ENCODE assay signal across 8 mouse cellular contexts in the genomic region with DNA sequence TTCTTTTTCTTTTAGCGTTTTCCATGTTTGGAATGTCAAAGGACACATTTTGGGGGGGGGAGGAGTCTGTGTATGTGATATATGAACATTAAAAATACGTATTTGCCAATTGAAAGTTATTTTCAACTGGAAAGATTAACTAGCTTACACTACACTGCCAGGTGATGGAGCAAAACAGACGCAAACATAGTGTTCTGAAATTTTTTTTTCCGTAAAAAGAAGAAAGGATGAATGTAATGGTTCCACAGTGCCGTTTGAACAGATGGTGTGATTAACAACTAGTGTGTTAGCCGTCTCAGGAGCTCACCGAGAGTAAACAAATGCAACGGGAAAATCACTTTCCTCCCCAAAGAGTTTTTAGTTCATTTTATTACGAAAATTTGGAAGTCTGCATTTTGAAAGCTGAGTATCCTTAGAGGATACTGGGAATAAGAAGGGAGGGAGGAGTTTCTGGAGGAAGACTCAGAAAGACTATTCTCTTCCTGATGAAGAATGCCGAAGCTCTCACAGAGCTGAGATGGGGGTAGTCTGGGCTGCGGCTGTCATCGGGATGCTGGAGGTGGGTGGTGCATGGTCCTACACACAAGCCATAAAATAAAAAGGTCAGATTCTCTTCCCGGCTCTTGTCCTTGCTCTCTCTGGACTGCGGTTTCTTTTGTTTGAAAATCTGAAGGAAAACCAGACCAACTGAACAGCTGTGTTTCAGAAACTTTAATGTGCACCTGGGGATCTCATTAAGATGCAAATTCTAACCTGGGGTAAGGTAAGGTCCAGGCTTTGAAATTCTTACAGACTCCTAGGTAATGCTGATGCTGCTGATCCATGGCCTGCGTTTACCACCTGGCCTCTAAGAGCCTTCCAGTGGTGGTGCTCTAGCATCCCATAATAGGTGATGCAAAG.
DNase-seq lines count a peak whose midpoint lies in the region; ATAC-seq and TF ChIP-seq lines count a peak whose summit lies in the region.

No protein-coding gene starts in this region.

- peak in 1 of 2 experiments; percentile 11 for DNase-seq in cerebellum, adult 2 months
- DNase-seq in cerebellum, postnatal 4 days (ENCODE audit: low spot score in 2 of 2): no peak
- DNase-seq in gastrocnemius, adult 8-10 months (ENCODE audit: low spot score in 2 of 2): no peak
- DNase-seq in c-Kit-positive CD71-positive TER-119-positive erythroid progenitor cells, embryonic 14.5 days (ENCODE audit: low spot score): no peak

- WGBS in cerebellum, adult 2 months: 8% methylated on average over 15 of the region's 15 CpGs
- WGBS in forebrain, embryonic 15.5 days: 7% methylated on average over 15 of the region's 15 CpGs
- WGBS in limb, embryonic 13.5 days: 3% methylated on average over 15 of the region's 15 CpGs
- WGBS in stomach, embryonic 14.5 days: 7% methylated on average over 15 of the region's 15 CpGs

- H3K4me1 ChIP-seq in cerebellum, adult 2 months (ENCODE audit: control insufficient read depth, insufficient read depth, low read length): no peaks in the 10 kb centered on the region
- H3K4me1 ChIP-seq in ES-Bruce4 (ENCODE audit: control insufficient read depth, insufficient read depth, low read length): peaks cover 3% of the 10 kb centered on the region
- peaks cover 15% of the 10 kb centered on the region for H3K4me1 ChIP-seq in forebrain, embryonic 15.5 days
- peaks cover 11% of the 10 kb centered on the region for H3K4me1 ChIP-seq in limb, embryonic 13.5 days
- H3K4me1 ChIP-seq in stomach, embryonic 14.5 days (ENCODE audit: control insufficient read depth, insufficient read depth, low read length): peaks cover 4% of the 10 kb centered on the region

- no peaks in the 10 kb centered on the region for H3K27me3 ChIP-seq in cerebellum, adult 2 months (ENCODE audit: control insufficient read depth, insufficient read depth, low read length)
- no peaks in the 10 kb centered on the region for H3K27me3 ChIP-seq in ES-Bruce4 (ENCODE audit: control insufficient read depth, insufficient read depth, low read length, poor library complexity, severe bottlenecking)
- no peaks in the 10 kb centered on the region for H3K27me3 ChIP-seq in forebrain, embryonic 15.5 days
- H3K27me3 ChIP-seq in limb, embryonic 13.5 days: no peaks in the 10 kb centered on the region
- H3K27me3 ChIP-seq in stomach, embryonic 14.5 days (ENCODE audit: control insufficient read depth, insufficient read depth, low read length): no peaks in the 10 kb centered on the region

- H3K4me3 ChIP-seq in cerebellum, adult 2 months (replicated peaks; ENCODE audit: insufficient read depth, low read depth, low read length): peak overlapping the region; percentile 54
- no peak overlapping the region for H3K4me3 ChIP-seq in ES-Bruce4 (ENCODE audit: low read depth, low read length)
- peak overlapping the region; percentile 35 for H3K4me3 ChIP-seq in forebrain, embryonic 15.5 days
- peak overlapping the region; percentile 40 for H3K4me3 ChIP-seq in limb, embryonic 13.5 days
- H3K4me3 ChIP-seq in stomach, embryonic 14.5 days (ENCODE audit: low read depth, low read length): peak overlapping the region; percentile 28

- H3K9me3 ChIP-seq in ES-Bruce4 (replicated peaks; ENCODE audit: control insufficient read depth, insufficient read depth, low read length, poor library complexity, severe bottlenecking): no peaks in the 10 kb centered on the region
- H3K9me3 ChIP-seq in forebrain, embryonic 15.5 days: no peaks in the 10 kb centered on the region
- H3K9me3 ChIP-seq in limb, embryonic 13.5 days: no peaks in the 10 kb centered on the region
- H3K9me3 ChIP-seq in stomach, embryonic 14.5 days (ENCODE audit: control insufficient read depth, low read depth, low read length): no peaks in the 10 kb centered on the region

- peak overlapping the region; percentile 52 for H3K4me2 ChIP-seq in forebrain, embryonic 15.5 days (replicated peaks)
- peak overlapping the region; percentile 61 for H3K4me2 ChIP-seq in limb, embryonic 13.5 days (replicated peaks)
- peak overlapping the region; percentile 51 for H3K4me2 ChIP-seq in stomach, embryonic 14.5 days (replicated peaks; ENCODE audit: low read depth, low read length)

- no peak overlapping the region for H3K9ac ChIP-seq in ES-Bruce4 (ENCODE audit: low read depth, poor library complexity, severe bottlenecking)
- peak overlapping the region; percentile 25; the same call in 1 of the 2 replicates for H3K9ac ChIP-seq in forebrain, embryonic 15.5 days (replicated peaks)
- H3K9ac ChIP-seq in limb, embryonic 13.5 days: peak overlapping the region; percentile 56
- H3K9ac ChIP-seq in stomach, embryonic 14.5 days (replicated peaks; ENCODE audit: low read depth, low read length): no peak overlapping the region

- ATAC-seq in forebrain, embryonic 15.5 days (replicated peaks): peak; percentile 56
- peak; percentile 34 for ATAC-seq in limb, embryonic 13.5 days (ENCODE audit: low FRiP score, low read depth)
- ATAC-seq in stomach, embryonic 14.5 days (ENCODE audit: insufficient number of reproducible peaks, insufficient read depth, low FRiP score, low read depth): no peak

- no peak for TF ChIP-seq CTCF in cerebellum, adult 2 months (IDR thresholded peaks at IDR 0.05; ENCODE audit: borderline replicate concordance, insufficient read depth, low read depth, low read length)
- no peak for TF ChIP-seq CTCF in ES-Bruce4 (IDR thresholded peaks at IDR 0.05; ENCODE audit: low read depth, low read length)

- H3K27ac ChIP-seq in cerebellum, adult 2 months (ENCODE audit: insufficient read depth, low read length): no peak overlapping the region
- peak overlapping the region; percentile 75 for H3K27ac ChIP-seq in ES-Bruce4 (ENCODE audit: insufficient read depth, low read length)
- no peak overlapping the region for H3K27ac ChIP-seq in forebrain, embryonic 15.5 days (replicated peaks)
- H3K27ac ChIP-seq in limb, embryonic 13.5 days: no peak overlapping the region
- no peak overlapping the region for H3K27ac ChIP-seq in stomach, embryonic 14.5 days (ENCODE audit: low read length)

- no peak for TF ChIP-seq POLR2A in cerebellum, adult 2 months (IDR thresholded peaks at IDR 0.05; ENCODE audit: borderline replicate concordance, insufficient read depth, low read length)
- TF ChIP-seq POLR2A in ES-Bruce4 (IDR thresholded peaks at IDR 0.05; ENCODE audit: insufficient read depth, low read length): no peak

- H3K36me3 ChIP-seq in ES-Bruce4 (ENCODE audit: control insufficient read depth, insufficient read depth, low read length, poor library complexity, severe bottlenecking): no peaks in the 10 kb centered on the region
- no peaks in the 10 kb centered on the region for H3K36me3 ChIP-seq in forebrain, embryonic 15.5 days
- no peaks in the 10 kb centered on the region for H3K36me3 ChIP-seq in limb, embryonic 13.5 days
- H3K36me3 ChIP-seq in stomach, embryonic 14.5 days (ENCODE audit: control insufficient read depth, insufficient read depth, low read length): no peaks in the 10 kb centered on the region

- peak; percentile 88; the same call in 1 of the 2 replicates for TF ChIP-seq EP300 in ES-Bruce4 (IDR thresholded peaks at IDR 0.05; ENCODE audit: insufficient read depth, low read depth, low read length)

Comparison
In these comparisons a context has a peak if more than half of its experiments do, and no peak if none do; other contexts are left out.
1. H3K9ac ChIP-seq: peak in forebrain, embryonic 15.5 days (single experiment) and limb, embryonic 13.5 days (single experiment); none in ES-Bruce4 (single experiment) and stomach, embryonic 14.5 days (single experiment).
2. Peak in every context shown above with its lines, with median percentiles within 50 percentile points of each other: H3K4me2 ChIP-seq.